Mouse (Mus musculus): ENCODE results near the gene Prkag1. TPM values are rescaled to one million over a fixed set of nuclear protein-coding genes. Genes with fewer than 3 reads are reported as not detected.

Prkag1 gene
- total and polyA plus RNA-seq, 2 experiments from 2014 or later, result 45.1 to 50.6 TPM

- 0 out of 2 replicates have a peak overlapping the region, but pooled peaks have one; percentile 13 for H3K9ac ChIP-seq (replicated peaks; ENCODE audit: low read length, poor library complexity, severe bottlenecking)
- no peak overlapping the region for H3K27ac ChIP-seq (ENCODE audit: low read depth, low read length)
- H3K4me1 ChIP-seq (ENCODE audit: insufficient read depth, low read length), result no peaks in the 10 kb centered on the region; the same call in 1 of the 2 replicates
- peak overlapping the region; percentile 51 for H3K4me2 ChIP-seq (ENCODE audit: low read depth, low read length, poor library complexity, severe bottlenecking)
- TF ChIP-seq CTCF (IDR thresholded peaks at IDR 0.05), result no peak
- no peak for DNase-seq (ENCODE audit: low spot score)
- peak overlapping the region; percentile 36 for H3K4me3 ChIP-seq (ENCODE audit: low read depth, low read length)
- 7% methylated on average over 13 of the region's 13 CpGs for WGBS
- H3K27me3 ChIP-seq (ENCODE audit: insufficient read depth, low read length), result peaks cover 91% of the 10 kb centered on the region
- H3K9me3 ChIP-seq (ENCODE audit: low read length), result no peaks in the 10 kb centered on the region
- no peaks in the 10 kb centered on the region for H3K36me3 ChIP-seq (ENCODE audit: insufficient read depth, low read length)
- no peak for ATAC-seq (ENCODE audit: low FRiP score)
Measured at GRCm38 (mm10) chr15:98793141-98793698, 38.1 kb downstream of the Prkag1 start.

- no peak for TF ChIP-seq CTCF (IDR thresholded peaks at IDR 0.05)
- H3K36me3 ChIP-seq (ENCODE audit: insufficient read depth, low read length), result no peaks in the 10 kb centered on the region
- WGBS, result 1% methylated on average over 69 of the region's 75 CpGs
- H3K4me2 ChIP-seq (ENCODE audit: low read depth, low read length, poor library complexity, severe bottlenecking), result peak overlapping the region; percentile 51
- peak; percentile 71 for DNase-seq (ENCODE audit: low spot score)
- H3K9me3 ChIP-seq (ENCODE audit: low read length), result no peaks in the 10 kb centered on the region
- H3K9ac ChIP-seq (replicated peaks; ENCODE audit: low read length, poor library complexity, severe bottlenecking), result 0 out of 2 replicates have a peak overlapping the region, but pooled peaks have one; percentile 13
- H3K4me1 ChIP-seq (ENCODE audit: insufficient read depth, low read length), result no peaks in the 10 kb centered on the region; the same call in 1 of the 2 replicates
- peak overlapping the region; percentile 36 for H3K4me3 ChIP-seq (ENCODE audit: low read depth, low read length)
- peaks cover 87% of the 10 kb centered on the region for H3K27me3 ChIP-seq (ENCODE audit: insufficient read depth, low read length)
- no peak overlapping the region for H3K27ac ChIP-seq (ENCODE audit: low read depth, low read length)
- peak; percentile 60; the same call in 1 of the 2 replicates for ATAC-seq (ENCODE audit: low FRiP score)
Measured at GRCm38 (mm10) chr15:98792233-98793020, 38.9 kb downstream of the Prkag1 start.

- Histone ChIP-seq H3K27ac (ENCODE audit: low read depth, low read length) (no peak overlapping the region), H3K4me1 (ENCODE audit: insufficient read depth, low read length) (no peaks in the 10 kb centered on the region; the same call in 1 of the 2 replicates), H3K4me3 (ENCODE audit: low read depth, low read length) (no peak overlapping the region), H3K36me3 (ENCODE audit: insufficient read depth, low read length) (no peaks in the 10 kb centered on the region), H3K9ac (replicated peaks; ENCODE audit: low read length, poor library complexity, severe bottlenecking) (no peak overlapping the region), H3K27me3 (ENCODE audit: insufficient read depth, low read length) (peaks cover 86% of the 10 kb centered on the region), H3K9me3 (ENCODE audit: low read length) (no peaks in the 10 kb centered on the region), H3K4me2 (ENCODE audit: low read depth, low read length, poor library complexity, severe bottlenecking) (no peak overlapping the region)
- no peak for TF ChIP-seq CTCF (IDR thresholded peaks at IDR 0.05)
- no peak for ATAC-seq (ENCODE audit: low FRiP score)
- DNase-seq (ENCODE audit: low spot score), result no peak
- WGBS, result 1% methylated on average over 23 of the region's 23 CpGs
Measured at GRCm38 (mm10) chr15:98791771-98792170, 39.5 kb downstream of the Prkag1 start.

GRCm38 (mm10) chr15:98791221-98791620, 40.1 kb downstream of the Prkag1 start:
- peak overlapping the region; percentile 29 for H3K4me2 ChIP-seq (ENCODE audit: low read depth, low read length, poor library complexity, severe bottlenecking)

GRCm38 (mm10) chr15:98790761-98791160, 40.6 kb downstream of the Prkag1 start:
- Histone ChIP-seq H3K9me3 (ENCODE audit: low read length) (no peaks in the 10 kb centered on the region), H3K4me1 (ENCODE audit: insufficient read depth, low read length) (no peaks in the 10 kb centered on the region; the same call in 1 of the 2 replicates), H3K36me3 (ENCODE audit: insufficient read depth, low read length) (no peaks in the 10 kb centered on the region), H3K4me3 (ENCODE audit: low read depth, low read length) (peak overlapping the region; percentile 19; the same call in 1 of the 2 replicates), H3K4me2 (ENCODE audit: low read depth, low read length, poor library complexity, severe bottlenecking) (peak overlapping the region; percentile 29), H3K27me3 (ENCODE audit: insufficient read depth, low read length) (peaks cover 77% of the 10 kb centered on the region), H3K27ac (ENCODE audit: low read depth, low read length) (no peak overlapping the region), H3K9ac (replicated peaks; ENCODE audit: low read length, poor library complexity, severe bottlenecking) (no peak overlapping the region)
- TF ChIP-seq CTCF (IDR thresholded peaks at IDR 0.05), result no peak
- under 1% methylated on average over 23 of the region's 23 CpGs for WGBS
- DNase-seq (ENCODE audit: low spot score), result no peak
- no peak for ATAC-seq (ENCODE audit: low FRiP score)

More at GRCm38 (mm10) chr15:98791221-98791620, 40.1 kb downstream of the Prkag1 start:
- Histone ChIP-seq H3K4me1 (ENCODE audit: insufficient read depth, low read length) (no peaks in the 10 kb centered on the region; the same call in 1 of the 2 replicates), H3K4me3 (ENCODE audit: low read depth, low read length) (peak overlapping the region; percentile 19; the same call in 1 of the 2 replicates), H3K36me3 (ENCODE audit: insufficient read depth, low read length) (no peaks in the 10 kb centered on the region), H3K27me3 (ENCODE audit: insufficient read depth, low read length) (peaks cover 81% of the 10 kb centered on the region), H3K9me3 (ENCODE audit: low read length) (no peaks in the 10 kb centered on the region), H3K9ac (replicated peaks; ENCODE audit: low read length, poor library complexity, severe bottlenecking) (no peak overlapping the region), H3K27ac (ENCODE audit: low read depth, low read length) (no peak overlapping the region)
- WGBS, result under 1% methylated on average over 12 of the region's 12 CpGs
- ATAC-seq (ENCODE audit: low FRiP score) (no peak), DNase-seq (ENCODE audit: low spot score) (no peak)
- no peak for TF ChIP-seq CTCF (IDR thresholded peaks at IDR 0.05)
